Mouse (Mus musculus) bone marrow macrophage, adult 2 months (primary cell): ENCODE data around the gene Rnf103.

Experiments used
- CTCF ChIP-seq: IDR thresholded peaks from 2 replicates; pipeline ENCODE4 v1.5.1; 2012; ENCODE audit warnings: low read depth, mild to moderate bottlenecking, low read length, moderate library complexity
- POLR2A ChIP-seq: IDR thresholded peaks from 2 replicates; pipeline ENCODE4 v1.6.1; 2012; ENCODE audit warnings: mild to moderate bottlenecking, low read depth, low read length, borderline replicate concordance

DNA sequence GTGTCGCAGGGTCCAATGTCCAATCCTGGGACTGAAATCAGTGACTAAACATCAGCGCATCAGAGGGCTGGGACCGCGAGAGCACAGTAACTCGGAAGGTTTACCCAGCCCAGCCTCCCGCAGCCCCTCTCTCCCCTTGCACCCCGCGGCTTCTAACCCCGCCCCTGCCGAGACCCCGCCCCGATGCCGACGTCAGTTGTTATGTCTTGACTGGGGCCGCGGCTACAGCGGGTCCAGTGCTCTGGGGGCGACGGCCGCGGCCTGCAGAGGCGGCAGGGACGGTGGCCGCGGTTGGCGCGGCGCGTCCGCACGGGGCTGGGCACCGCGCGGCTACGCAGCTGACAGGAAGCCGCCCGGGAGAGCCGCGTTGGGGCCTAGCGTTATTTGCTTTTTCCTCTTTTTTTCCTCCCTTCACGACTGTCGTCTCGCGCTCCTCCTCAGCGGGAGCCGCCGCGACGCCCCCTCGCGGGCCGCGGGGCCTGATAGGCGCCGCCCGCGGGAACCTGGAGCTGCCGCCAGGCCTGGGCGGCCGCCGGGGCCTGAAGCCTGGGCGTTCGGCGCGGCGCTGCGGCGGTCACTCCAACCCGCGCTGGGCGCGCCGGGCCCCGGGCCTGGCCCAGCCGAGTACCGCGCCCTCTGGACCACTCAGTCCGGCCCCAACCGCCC, at the start of gene Rnf103:
- TF ChIP-seq POLR2A (peak; percentile 65; the same call in 1 of the 2 replicates), CTCF (no peak)
